Mouse (Mus musculus): ENCODE measurements around the gene Wwp2. TPM values are rescaled to one million over a fixed set of nuclear protein-coding genes. Genes with fewer than 3 reads are reported as not detected.

The Wwp2 gene
- polyA plus RNA-seq, 1 experiment from 2014 or later: 41.6 TPM

DNA sequence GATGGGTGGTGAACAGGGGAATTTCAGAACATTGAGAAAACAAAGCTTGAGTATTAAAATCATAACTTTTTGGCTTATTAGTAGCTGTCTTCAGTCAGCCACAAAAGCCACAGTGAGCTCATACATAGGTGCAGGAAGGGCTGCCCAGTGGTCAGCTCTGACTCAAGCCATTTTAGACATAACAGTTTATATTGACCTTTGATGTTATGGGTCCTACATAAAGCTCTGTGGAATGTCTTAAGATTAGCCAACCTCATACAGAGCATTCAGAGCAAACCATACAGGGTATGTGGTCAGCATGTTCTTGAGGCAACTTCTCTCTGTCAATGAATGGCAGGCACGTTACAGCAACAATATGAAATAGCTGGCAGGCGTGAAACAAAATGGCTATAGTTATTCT lies 134.9 kb downstream of the Wwp2 start:
- 84% methylated on average over 2 of the region's 2 CpGs for WGBS
- H3K27ac ChIP-seq (ENCODE audit: low read length): no peak overlapping the region
- H3K4me2 ChIP-seq (ENCODE audit: low read depth, low read length): no peak overlapping the region
- H3K4me3 ChIP-seq (ENCODE audit: low read length): no peak overlapping the region
- H3K27me3 ChIP-seq (replicated peaks; ENCODE audit: control insufficient read depth, insufficient read depth, low read length): no peaks in the 10 kb centered on the region
- ATAC-seq: no peak
- no peaks in the 10 kb centered on the region for H3K36me3 ChIP-seq (ENCODE audit: control insufficient read depth, insufficient read depth, low read length)
- no peak overlapping the region for H3K9ac ChIP-seq (ENCODE audit: low read depth, low read length)
- H3K9me3 ChIP-seq (ENCODE audit: control insufficient read depth, low read length): no peaks in the 10 kb centered on the region
- H3K4me1 ChIP-seq (ENCODE audit: control insufficient read depth, insufficient read depth, low read length): no peaks in the 10 kb centered on the region

DNA sequence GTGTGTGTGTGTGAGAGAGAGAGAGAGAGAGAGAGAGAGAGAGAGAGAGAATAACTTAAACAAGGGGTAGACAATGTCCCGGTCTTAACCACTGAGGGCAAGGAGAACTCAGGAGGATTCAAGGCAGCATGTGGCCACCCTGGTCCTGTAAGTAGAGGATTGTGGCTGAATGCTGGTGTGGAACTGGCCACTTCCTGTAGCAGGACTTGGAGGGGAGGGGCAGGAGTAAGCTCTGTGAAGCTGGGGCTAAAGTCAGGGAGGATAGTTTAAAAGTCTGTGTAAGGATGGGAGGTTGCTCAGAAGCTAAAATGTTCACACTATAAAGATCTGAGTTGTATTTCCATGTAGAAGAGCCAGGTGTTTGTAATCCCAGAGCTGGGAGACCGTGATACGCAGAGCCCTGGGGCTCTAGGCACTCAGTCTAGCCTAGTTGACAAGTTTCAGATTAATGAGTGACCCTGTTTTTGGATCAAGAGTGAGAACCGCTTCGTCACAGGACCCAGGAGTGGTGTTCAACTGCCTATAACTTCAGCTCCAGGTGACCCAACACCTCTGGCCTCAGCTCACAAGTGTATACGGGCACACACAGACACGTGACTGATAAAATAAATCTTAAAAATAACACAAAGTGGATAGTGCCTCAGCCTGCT lies 135.4 kb downstream of the Wwp2 start:
- H3K4me1 ChIP-seq (ENCODE audit: control insufficient read depth, insufficient read depth, low read length): no peaks in the 10 kb centered on the region
- no peaks in the 10 kb centered on the region for H3K27me3 ChIP-seq (replicated peaks; ENCODE audit: control insufficient read depth, insufficient read depth, low read length)
- H3K9me3 ChIP-seq (ENCODE audit: control insufficient read depth, low read length): no peaks in the 10 kb centered on the region
- H3K4me2 ChIP-seq (ENCODE audit: low read depth, low read length): no peak overlapping the region
- no peaks in the 10 kb centered on the region for H3K36me3 ChIP-seq (ENCODE audit: control insufficient read depth, insufficient read depth, low read length)
- H3K4me3 ChIP-seq (ENCODE audit: low read length): no peak overlapping the region
- ATAC-seq: peak; percentile 47; the same call in 1 of the 2 replicates
- H3K9ac ChIP-seq (ENCODE audit: low read depth, low read length): no peak overlapping the region
- 70% methylated on average over 7 of the region's 7 CpGs for WGBS
- no peak overlapping the region for H3K27ac ChIP-seq (ENCODE audit: low read length)

DNA sequence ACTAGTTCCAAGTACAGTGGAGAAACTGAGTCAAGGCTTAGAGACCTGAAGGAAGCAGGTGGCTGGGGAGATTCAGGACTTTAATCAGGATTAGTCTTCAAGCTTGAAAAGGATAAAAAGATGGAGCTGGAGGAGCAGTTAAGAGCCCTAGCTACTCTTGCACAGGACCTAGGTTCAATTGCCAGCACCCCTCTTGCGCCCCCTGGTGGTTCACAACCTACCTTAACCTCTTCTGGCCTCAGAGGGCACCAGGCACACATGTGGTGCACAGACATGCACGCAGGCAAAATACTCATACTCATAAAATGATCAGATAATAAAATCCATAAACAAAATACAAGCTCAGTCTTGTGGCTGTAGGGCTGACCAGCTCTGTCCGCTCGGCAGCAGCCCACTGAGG lies 136.3 kb downstream of the Wwp2 start:
- Histone ChIP-seq H3K4me1 (ENCODE audit: control insufficient read depth, insufficient read depth, low read length) (no peaks in the 10 kb centered on the region), H3K27me3 (replicated peaks; ENCODE audit: control insufficient read depth, insufficient read depth, low read length) (no peaks in the 10 kb centered on the region), H3K4me2 (ENCODE audit: low read depth, low read length) (no peak overlapping the region), H3K27ac (ENCODE audit: low read length) (no peak overlapping the region), H3K9ac (ENCODE audit: low read depth, low read length) (no peak overlapping the region), H3K9me3 (ENCODE audit: control insufficient read depth, low read length) (no peaks in the 10 kb centered on the region), H3K36me3 (ENCODE audit: control insufficient read depth, insufficient read depth, low read length) (no peaks in the 10 kb centered on the region), H3K4me3 (ENCODE audit: low read length) (no peak overlapping the region)
- ATAC-seq: peak; percentile 61
- WGBS: 54% methylated on average over 4 of the region's 4 CpGs

DNA sequence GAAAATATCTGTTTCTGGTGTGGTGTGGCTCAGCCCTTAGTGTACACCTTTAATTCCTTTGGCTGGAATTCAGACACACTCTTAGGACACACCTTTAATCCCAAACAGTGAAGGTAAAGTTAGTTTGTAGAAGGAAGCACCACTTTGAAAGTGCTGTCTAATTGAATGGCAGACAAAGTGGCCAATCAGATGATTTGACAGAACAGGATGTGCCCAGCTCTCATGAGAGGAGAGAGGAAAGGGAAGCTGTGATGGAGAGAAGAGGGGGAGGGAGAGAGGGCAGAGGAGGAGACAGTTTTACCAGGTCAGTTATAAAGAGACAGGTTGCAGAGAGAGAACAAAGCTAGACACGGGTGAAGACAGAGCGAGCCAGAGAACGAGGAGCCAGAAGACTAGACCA lies 138.6 kb downstream of the Wwp2 start:
- no peaks in the 10 kb centered on the region for H3K4me1 ChIP-seq (ENCODE audit: control insufficient read depth, insufficient read depth, low read length)
- no peaks in the 10 kb centered on the region for H3K9me3 ChIP-seq (ENCODE audit: control insufficient read depth, low read length)
- no peak overlapping the region for H3K4me2 ChIP-seq (ENCODE audit: low read depth, low read length)
- no peak overlapping the region for H3K4me3 ChIP-seq (ENCODE audit: low read length)
- H3K36me3 ChIP-seq (ENCODE audit: control insufficient read depth, insufficient read depth, low read length): no peaks in the 10 kb centered on the region
- WGBS: 83% methylated on average over 3 of the region's 3 CpGs
- no peak overlapping the region for H3K9ac ChIP-seq (ENCODE audit: low read depth, low read length)
- no peak overlapping the region for H3K27ac ChIP-seq (ENCODE audit: low read length)
- no peaks in the 10 kb centered on the region for H3K27me3 ChIP-seq (replicated peaks; ENCODE audit: control insufficient read depth, insufficient read depth, low read length)
- no peak for ATAC-seq

DNA sequence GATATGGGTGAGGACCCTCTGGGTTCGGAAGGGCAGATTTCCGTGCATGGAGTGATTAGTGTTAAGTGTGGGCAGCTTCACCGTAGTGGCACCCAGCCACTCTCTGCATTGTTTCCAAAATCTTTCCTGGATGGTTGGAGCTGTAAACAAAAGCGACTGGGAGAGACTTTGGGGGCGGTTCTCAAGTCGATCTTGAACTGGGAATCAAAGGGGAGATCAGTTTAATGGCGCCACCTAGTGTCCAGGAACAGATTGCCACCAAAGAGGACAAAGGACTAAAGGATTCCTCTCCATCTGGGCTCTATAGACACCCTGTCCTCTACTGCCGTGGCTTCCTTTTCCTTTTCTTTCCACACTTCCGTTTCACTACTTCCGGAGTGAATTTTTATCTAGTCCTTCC lies 140.5 kb downstream of the Wwp2 start:
- ATAC-seq: peak; percentile 72
- H3K27me3 ChIP-seq (replicated peaks; ENCODE audit: control insufficient read depth, insufficient read depth, low read length): no peaks in the 10 kb centered on the region
- peak overlapping the region; percentile 36 for H3K4me2 ChIP-seq (ENCODE audit: low read depth, low read length)
- H3K36me3 ChIP-seq (ENCODE audit: control insufficient read depth, insufficient read depth, low read length): peaks cover 8% of the 10 kb centered on the region
- no peaks in the 10 kb centered on the region for H3K4me1 ChIP-seq (ENCODE audit: control insufficient read depth, insufficient read depth, low read length)
- WGBS: 6% methylated on average over 10 of the region's 10 CpGs
- H3K9me3 ChIP-seq (ENCODE audit: control insufficient read depth, low read length): no peaks in the 10 kb centered on the region
- peak overlapping the region; percentile 30; the same call in 1 of the 2 replicates for H3K9ac ChIP-seq (ENCODE audit: low read depth, low read length)
- no peak overlapping the region for H3K27ac ChIP-seq (ENCODE audit: low read length)
- 0 out of 2 replicates have a peak overlapping the region, but pooled peaks have one; percentile 20 for H3K4me3 ChIP-seq (ENCODE audit: low read length)

DNA sequence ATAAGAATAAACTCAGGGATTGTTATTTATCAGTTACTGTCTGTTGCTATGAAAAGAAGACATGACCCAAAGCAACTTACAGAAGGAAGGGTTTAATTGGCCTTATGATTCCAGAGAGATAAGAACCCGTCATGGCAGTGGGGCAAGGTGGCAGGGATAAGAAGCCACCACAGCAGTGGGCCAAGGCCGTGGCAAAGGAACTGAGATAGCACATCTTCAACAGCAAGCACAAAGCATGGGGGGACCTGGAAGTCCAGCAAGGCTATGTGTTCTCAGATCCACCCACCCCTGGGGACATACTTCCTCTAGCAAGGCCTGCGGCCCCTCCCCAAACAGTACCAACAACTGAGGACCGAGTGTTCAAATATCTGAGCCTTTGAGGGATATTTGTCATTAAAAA lies 141.5 kb downstream of the Wwp2 start:
- no peak overlapping the region for H3K4me3 ChIP-seq (ENCODE audit: low read length)
- H3K36me3 ChIP-seq (ENCODE audit: control insufficient read depth, insufficient read depth, low read length): peaks cover 15% of the 10 kb centered on the region
- no peak for ATAC-seq
- no peak overlapping the region for H3K27ac ChIP-seq (ENCODE audit: low read length)
- no peaks in the 10 kb centered on the region for H3K4me1 ChIP-seq (ENCODE audit: control insufficient read depth, insufficient read depth, low read length)
- no peak overlapping the region for H3K9ac ChIP-seq (ENCODE audit: low read depth, low read length)
- 82% methylated on average over 4 of the region's 4 CpGs for WGBS
- H3K9me3 ChIP-seq (ENCODE audit: control insufficient read depth, low read length): no peaks in the 10 kb centered on the region
- H3K27me3 ChIP-seq (replicated peaks; ENCODE audit: control insufficient read depth, insufficient read depth, low read length): no peaks in the 10 kb centered on the region
- H3K4me2 ChIP-seq (ENCODE audit: low read depth, low read length): no peak overlapping the region

DNA sequence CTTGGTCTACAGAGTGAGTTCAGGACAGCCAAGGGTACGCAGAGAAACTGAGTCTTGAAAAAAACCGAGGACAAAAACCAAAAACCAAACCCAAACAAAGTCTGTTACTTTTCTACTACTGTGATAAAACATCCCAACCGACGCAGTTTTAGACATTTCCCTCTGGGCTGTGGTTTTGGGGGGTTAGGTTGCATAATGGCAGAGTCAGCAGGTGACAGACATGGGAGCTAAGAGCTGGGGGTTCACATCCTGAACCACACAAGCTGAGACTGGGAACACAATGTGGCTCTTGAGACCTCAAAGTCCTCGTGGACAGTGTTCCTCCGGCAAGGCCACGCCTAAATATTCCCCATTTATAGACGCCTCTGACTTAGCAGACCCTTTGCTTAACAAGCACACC lies 142.0 kb downstream of the Wwp2 start:
- Histone ChIP-seq H3K4me3 (ENCODE audit: low read length) (no peak overlapping the region), H3K4me2 (ENCODE audit: low read depth, low read length) (no peak overlapping the region), H3K4me1 (ENCODE audit: control insufficient read depth, insufficient read depth, low read length) (no peaks in the 10 kb centered on the region), H3K9ac (ENCODE audit: low read depth, low read length) (no peak overlapping the region), H3K9me3 (ENCODE audit: control insufficient read depth, low read length) (no peaks in the 10 kb centered on the region), H3K27me3 (replicated peaks; ENCODE audit: control insufficient read depth, insufficient read depth, low read length) (no peaks in the 10 kb centered on the region), H3K27ac (ENCODE audit: low read length) (no peak overlapping the region), H3K36me3 (ENCODE audit: control insufficient read depth, insufficient read depth, low read length) (peaks cover 19% of the 10 kb centered on the region)
- no peak for ATAC-seq
- 85% methylated on average over 8 of the region's 8 CpGs for WGBS

DNA sequence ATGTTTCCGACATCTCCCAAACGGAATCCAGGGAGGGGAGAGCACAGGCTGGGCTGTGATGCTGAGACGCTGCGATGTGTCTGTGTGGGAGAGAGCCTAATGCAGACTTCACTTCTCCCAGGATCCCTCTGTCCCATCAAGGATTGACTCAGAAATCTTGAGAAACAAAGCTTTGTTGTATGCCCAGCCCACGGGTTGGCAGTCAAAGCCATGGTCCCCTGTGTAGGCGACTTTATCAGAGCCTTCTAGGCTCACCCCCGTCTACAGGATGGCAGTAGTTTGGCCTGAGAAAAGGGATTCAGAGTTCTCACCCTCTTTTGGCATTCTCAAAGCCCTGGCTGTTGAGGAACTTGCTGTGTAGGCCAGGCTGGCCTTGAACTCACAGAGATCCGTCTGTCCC lies 142.4 kb downstream of the Wwp2 start:
- no peak overlapping the region for H3K27ac ChIP-seq (ENCODE audit: low read length)
- H3K27me3 ChIP-seq (replicated peaks; ENCODE audit: control insufficient read depth, insufficient read depth, low read length): no peaks in the 10 kb centered on the region
- H3K9me3 ChIP-seq (ENCODE audit: control insufficient read depth, low read length): no peaks in the 10 kb centered on the region
- ATAC-seq: no peak
- no peak overlapping the region for H3K9ac ChIP-seq (ENCODE audit: low read depth, low read length)
- 85% methylated on average over 8 of the region's 8 CpGs for WGBS
- no peaks in the 10 kb centered on the region for H3K4me1 ChIP-seq (ENCODE audit: control insufficient read depth, insufficient read depth, low read length)
- H3K4me2 ChIP-seq (ENCODE audit: low read depth, low read length): no peak overlapping the region
- H3K4me3 ChIP-seq (ENCODE audit: low read length): no peak overlapping the region
- peaks cover 23% of the 10 kb centered on the region for H3K36me3 ChIP-seq (ENCODE audit: control insufficient read depth, insufficient read depth, low read length)

DNA sequence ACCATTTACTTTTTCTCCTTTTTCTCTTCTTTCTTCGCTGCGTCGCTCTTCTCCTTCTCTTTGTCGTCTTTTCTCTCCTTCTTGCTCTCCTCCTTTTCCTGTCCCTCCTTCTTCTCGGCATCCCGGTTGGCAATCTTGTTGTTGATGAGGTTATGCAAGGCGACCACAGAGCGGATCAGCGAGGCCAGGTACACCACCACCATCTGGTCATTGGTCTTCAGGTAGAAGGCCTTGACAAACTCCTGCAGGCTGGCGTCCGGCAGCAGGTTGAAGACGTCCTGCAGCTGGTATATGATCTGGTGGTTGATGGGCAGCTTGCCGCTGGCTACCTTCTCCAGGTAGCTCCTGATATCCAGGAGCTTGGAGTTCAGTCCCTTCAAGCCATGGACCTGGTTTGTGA lies 144.7 kb downstream of the Wwp2 start:
- no peak for ATAC-seq
- peaks cover 29% of the 10 kb centered on the region for H3K36me3 ChIP-seq (ENCODE audit: control insufficient read depth, insufficient read depth, low read length)

DNA sequence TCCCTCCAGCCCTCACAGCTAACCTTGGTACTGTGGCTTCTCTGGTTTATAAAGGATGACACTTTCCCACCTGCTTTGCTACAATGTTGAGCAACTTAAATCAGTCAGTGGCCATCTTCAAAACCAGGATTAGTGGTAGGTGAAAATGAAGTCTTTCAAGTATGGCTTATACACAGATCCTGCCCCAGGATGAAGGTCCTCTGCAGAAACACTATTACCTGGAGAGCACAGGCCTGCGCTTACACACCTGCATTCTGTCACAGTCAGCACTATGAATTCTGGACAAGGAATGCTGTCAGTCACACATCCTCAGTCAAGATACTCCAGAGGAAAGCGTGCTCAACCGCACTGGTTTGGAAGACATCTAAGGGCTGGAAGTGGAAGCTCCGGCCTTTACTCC lies 145.4 kb downstream of the Wwp2 start:
- peaks cover 29% of the 10 kb centered on the region for H3K36me3 ChIP-seq (ENCODE audit: control insufficient read depth, insufficient read depth, low read length)
- no peaks in the 10 kb centered on the region for H3K27me3 ChIP-seq (replicated peaks; ENCODE audit: control insufficient read depth, insufficient read depth, low read length)
- H3K4me3 ChIP-seq (ENCODE audit: low read length): no peak overlapping the region
- H3K9ac ChIP-seq (ENCODE audit: low read depth, low read length): no peak overlapping the region
- 98% methylated on average over 4 of the region's 4 CpGs for WGBS
- H3K4me2 ChIP-seq (ENCODE audit: low read depth, low read length): no peak overlapping the region
- no peaks in the 10 kb centered on the region for H3K9me3 ChIP-seq (ENCODE audit: control insufficient read depth, low read length)
- no peak overlapping the region for H3K27ac ChIP-seq (ENCODE audit: low read length)
- H3K4me1 ChIP-seq (ENCODE audit: control insufficient read depth, insufficient read depth, low read length): peaks cover 1% of the 10 kb centered on the region
- no peak for ATAC-seq

More for the DNA sequence above, 144.7 kb downstream of the Wwp2 start:
- Histone ChIP-seq H3K4me1 (ENCODE audit: control insufficient read depth, insufficient read depth, low read length) (no peaks in the 10 kb centered on the region), H3K27ac (ENCODE audit: low read length) (no peak overlapping the region), H3K4me2 (ENCODE audit: low read depth, low read length) (no peak overlapping the region), H3K4me3 (ENCODE audit: low read length) (no peak overlapping the region), H3K9me3 (ENCODE audit: control insufficient read depth, low read length) (no peaks in the 10 kb centered on the region), H3K27me3 (replicated peaks; ENCODE audit: control insufficient read depth, insufficient read depth, low read length) (no peaks in the 10 kb centered on the region), H3K9ac (ENCODE audit: low read depth, low read length) (no peak overlapping the region)
- 92% methylated on average over 13 of the region's 13 CpGs for WGBS

All from intestine, embryonic 16.5 days (tissue).